Mouse (Mus musculus): ENCODE results near the gene Defb33. TPM values are rescaled to one million over a fixed set of nuclear protein-coding genes. Genes with fewer than 3 reads are reported as not detected.

Gene Defb33
- total RNA-seq (2021): not detected in 2 replicates
- long read RNA-seq, experiment 1: 0 reads
- long read RNA-seq, experiment 2: 0 reads

DNA sequence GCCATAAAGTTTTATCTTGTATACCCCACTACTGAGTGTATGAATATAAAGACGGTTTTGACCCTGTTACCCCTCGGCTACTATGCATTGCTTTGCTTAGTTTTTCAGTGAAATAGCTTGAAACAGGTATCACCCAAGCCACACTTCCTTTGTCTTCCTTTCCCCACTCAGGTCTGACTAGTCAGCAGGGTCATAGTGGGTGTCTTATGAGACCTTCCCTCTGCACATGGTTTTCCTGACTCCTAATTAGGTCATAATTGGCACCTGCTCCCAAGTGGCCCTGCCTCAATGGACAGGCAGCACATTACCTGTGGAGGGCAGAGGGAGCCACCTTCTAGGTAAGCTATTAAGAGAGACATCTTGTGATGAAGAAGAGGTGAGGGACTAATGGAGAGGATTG lies at the start of gene Defb33:
Defb33 (plus strand) TSS at position 301 of the 400 bp plus-strand sequence.
- no peak for DNase-seq

DNA sequence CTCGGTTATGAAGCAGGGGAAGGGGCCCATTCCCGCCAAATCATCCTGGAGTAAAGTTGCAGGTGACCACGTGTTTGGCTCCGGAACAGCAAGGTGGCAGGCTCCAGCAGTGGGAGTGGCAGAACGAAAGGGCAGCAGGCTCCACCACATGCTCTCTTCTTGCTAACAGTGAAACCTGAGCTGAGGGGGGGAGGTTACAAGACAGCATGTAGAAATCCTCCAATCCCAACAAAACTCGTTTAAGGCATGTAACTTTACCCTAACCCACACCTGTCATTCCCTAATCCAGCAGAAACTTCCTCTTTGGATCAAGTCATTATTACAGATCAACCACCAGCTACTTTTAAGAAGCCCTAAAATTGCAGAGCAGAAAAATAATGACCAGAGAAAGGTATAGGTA lies 17.9 kb upstream of the Defb33 start:
- no peak for DNase-seq

DNA sequence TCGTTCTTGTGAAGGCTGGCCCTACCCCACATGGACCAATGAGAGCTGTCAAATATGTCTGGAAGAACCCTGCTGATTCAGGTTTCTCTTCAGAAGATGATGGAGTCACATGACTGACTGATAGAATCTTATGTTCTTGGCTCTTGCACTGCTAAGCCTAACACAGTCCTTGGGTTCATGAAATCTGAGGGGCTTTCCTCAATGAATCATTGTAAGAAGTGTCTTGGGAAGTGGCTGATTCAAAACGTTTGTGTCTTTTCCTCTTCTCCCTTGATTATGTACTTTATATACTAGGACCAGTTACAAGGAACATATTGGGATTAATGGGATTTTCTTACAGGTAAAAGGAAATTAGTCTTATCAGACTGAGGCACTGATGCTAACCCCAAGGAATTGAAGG lies 10.1 kb downstream of the Defb33 start, which contains the start of gene Gm15056:
Gm15056 (minus strand) TSS at position 101 of the 400 bp plus-strand sequence.
- no peak for DNase-seq

DNA sequence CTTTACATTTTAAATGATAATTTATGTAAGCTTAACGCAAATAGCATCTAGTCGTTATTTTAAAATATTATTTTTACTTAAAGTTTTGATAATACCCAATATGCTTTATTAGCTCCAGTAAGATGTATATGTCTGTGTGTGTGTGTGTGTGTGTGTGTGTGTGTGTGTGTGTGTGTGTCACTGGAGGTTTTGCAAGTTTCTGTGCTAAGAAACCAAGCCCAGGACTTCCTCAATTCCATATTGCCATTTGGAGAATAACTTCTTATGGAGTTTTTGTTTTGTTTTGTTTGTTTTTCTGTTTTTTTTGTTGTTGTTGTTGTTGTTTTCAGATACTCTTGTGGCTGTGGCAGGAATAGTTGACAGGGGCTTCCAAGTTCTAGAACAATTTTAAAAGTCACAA lies 14.7 kb downstream of the Defb33 start:
- no peak for DNase-seq

DNA sequence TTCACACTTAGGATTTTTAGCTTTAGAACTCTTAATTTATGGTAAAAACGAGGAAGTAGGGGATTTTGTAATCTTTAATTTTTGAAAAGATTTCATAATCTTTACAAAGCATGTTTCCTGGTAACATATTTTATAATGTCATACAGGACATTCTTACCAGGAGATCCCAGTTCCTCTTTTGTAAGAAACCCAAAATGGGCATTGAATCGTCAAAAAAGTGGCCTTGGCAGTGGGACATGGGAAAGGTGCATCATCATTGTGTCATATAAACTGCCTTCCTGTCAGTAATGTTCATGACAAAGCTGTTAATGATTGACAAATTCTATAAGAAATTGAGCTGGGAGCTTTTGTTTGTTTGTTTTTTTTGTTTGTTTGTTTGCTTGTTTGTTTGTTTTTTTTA lies 15.8 kb downstream of the Defb33 start:
- no peak for DNase-seq

DNA sequence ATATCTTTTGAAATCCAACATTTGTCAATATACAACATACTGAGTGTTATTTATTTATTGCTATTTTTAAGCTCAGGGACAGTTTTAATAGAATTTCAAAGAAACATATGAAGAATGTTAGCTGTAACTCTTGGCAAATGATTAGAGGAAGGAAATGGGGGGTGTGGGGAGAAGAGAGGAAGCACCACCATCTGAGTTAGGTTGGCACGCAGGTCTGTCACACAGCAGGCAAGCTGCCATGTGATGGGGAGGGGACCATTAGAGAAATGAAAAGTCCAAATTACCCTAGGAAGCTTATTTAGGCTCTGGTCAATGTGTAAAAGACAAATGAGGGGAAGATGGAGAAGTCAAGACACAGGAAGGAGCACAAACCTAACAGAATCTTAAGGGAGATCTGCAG lies 19.8 kb downstream of the Defb33 start:
- no peak for DNase-seq

DNA sequence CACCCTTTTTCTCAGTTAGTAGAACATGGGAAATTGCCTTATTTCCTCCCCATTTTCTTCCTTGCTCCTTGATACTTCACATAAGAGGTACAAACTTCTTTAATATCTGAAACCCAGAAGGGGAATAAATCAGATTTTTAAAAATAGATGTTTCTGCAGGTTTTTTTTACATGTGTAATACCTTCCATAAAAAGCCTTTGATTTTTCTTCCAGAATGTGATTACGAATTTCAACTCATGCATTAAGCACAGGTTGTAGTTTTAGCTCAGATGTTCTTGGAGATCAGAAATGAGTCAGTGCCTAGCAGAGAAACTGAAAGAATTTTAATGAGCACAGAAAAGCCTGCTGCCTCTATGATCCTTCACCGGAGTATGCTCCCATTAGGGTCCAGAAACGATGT lies 29.5 kb downstream of the Defb33 start, which contains the start of gene Gm6040:
Gm6040 (minus strand) TSS at position 101 of the 400 bp plus-strand sequence.
- DNase-seq: no peak

DNA sequence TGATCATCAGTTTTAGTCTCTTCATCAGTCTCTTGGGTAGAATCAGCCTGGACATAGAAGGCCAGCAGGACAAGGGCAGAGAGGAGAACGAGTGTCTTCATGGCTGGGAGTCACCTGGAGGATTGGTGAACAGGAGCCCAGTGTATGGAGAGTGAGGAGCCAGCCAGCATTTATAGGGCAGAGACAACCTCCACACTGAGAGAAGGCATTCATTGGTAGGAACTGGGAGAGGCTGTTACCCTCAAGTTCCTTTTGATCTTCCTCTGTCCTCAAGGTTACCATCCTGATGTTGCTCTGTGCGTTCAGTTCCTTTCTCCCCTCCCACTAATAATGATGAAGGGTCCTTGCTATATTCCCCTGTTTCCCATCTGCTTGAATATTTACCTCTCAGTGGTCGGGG lies 52.1 kb downstream of the Defb33 start, which contains the start of gene AY761185:
AY761185 (minus strand) TSS at position 101 of the 400 bp plus-strand sequence.
- DNase-seq: no peak

Other genes starting within 250 kb of the Defb33 start
- not detected in 2 replicates for gene Gm15056, start 10.0 kb downstream of the Defb33 start, total RNA-seq (2021)
- not detected in 2 replicates for gene Gm6040, start 29.4 kb downstream of the Defb33 start, total RNA-seq (2021)
- gene AY761185, start 52.0 kb downstream of the Defb33 start, total RNA-seq (2021): not detected in 2 replicates
- gene Defa21, start 132.9 kb downstream of the Defb33 start, total RNA-seq (2021): not detected in 2 replicates
- gene Defa23, start 162.4 kb downstream of the Defb33 start, total RNA-seq (2021): not detected in 2 replicates
- gene Defa35, start 172.4 kb downstream of the Defb33 start, total RNA-seq (2021): not detected in 2 replicates
- not detected in 2 replicates for gene Defa25, start 191.8 kb downstream of the Defb33 start, total RNA-seq (2021)
- not detected in 2 replicates for gene Gm14851, start 203.4 kb downstream of the Defb33 start, total RNA-seq (2021)
- not detected in 2 replicates for gene Defa30, start 242.0 kb downstream of the Defb33 start, total RNA-seq (2021)

Measured in adrenal gland, postnatal 14 days (tissue).